Mouse (Mus musculus) ovary, postnatal 36 days (tissue): ENCODE results near the gene Rnf114.

Source experiments
- DNase-seq: peaks from one replicate; pipeline ENCODE4 v3.0.0; 2022; ENCODE audit warnings: low spot score, mixed read lengths

The Rnf114 gene

GRCm38 (mm10) chr2:167564551-167565311 lies 72.3 kb downstream of the Rnf114 start:
- no peak for DNase-seq

GRCm38 (mm10) chr2:167565312-167565656 lies 72.8 kb downstream of the Rnf114 start:
- no peak for DNase-seq

GRCm38 (mm10) chr2:167565682-167566081 lies 73.2 kb downstream of the Rnf114 start:
- no peak for DNase-seq
